Mouse (Mus musculus): ENCODE measurements around the gene Atp6v1a.
A peak's percentile ranks its signal among the peaks of the same experiment; 100 is the strongest.

Atp6v1a gene

GRCm38 (mm10) chr16:44138377-44138978 is 1.0 kb downstream of the Atp6v1a start:
- no peak for DNase-seq (ENCODE audit: low read depth, low spot score)

GRCm38 (mm10) chr16:44136511-44137021 is 2.9 kb downstream of the Atp6v1a start:
- DNase-seq (ENCODE audit: low read depth, low spot score), result no peak

- no peak for DNase-seq (ENCODE audit: low read depth, low spot score)
These were observed 6.3 kb downstream of the Atp6v1a start for GRCm38 (mm10) chr16:44133187-44133586.

DNA sequence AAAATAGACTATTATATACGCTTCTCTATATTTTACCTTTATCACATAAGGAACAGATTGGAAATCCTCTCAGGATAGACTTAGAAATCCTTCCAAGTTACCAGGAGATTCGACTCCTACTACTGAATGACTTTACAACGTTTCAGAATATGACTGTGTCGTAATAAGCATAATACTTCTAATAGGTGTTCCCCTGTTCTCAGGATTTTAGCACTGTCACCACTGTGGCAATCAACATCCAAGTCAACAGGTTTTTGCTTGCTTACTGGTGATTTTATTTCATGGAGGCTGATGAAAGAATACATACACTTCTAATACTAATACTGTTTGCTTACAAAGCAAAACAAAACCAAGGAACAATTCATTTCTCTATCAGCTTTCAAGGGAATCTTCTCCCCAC is 7.2 kb downstream of the Atp6v1a start:
- DNase-seq (ENCODE audit: low read depth, low spot score), result no peak

GRCm38 (mm10) chr16:44126437-44126836 is 13.1 kb downstream of the Atp6v1a start:
- no peak for DNase-seq (ENCODE audit: low read depth, low spot score)

- no peak for DNase-seq (ENCODE audit: low read depth, low spot score)
These were observed 14.1 kb downstream of the Atp6v1a start for GRCm38 (mm10) chr16:44125436-44125835.

DNA sequence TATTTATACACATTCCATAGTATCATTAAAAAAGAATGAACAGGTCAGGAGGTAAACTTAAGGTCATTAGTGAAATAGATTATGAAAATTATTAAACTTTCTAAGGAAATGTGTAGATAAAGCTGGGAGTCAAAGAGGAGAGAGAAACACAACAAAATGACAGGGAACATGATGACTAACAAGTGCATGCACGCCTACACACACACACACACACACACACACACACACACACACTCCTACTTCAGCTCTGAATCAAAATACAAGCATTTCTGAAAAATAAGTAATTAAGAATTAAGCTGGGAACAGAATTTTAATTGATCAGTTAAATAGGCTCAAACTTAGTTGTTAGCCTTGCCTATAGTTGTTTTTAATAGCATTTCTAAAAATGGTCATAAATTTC is 14.8 kb downstream of the Atp6v1a start:
- no peak for DNase-seq (ENCODE audit: low read depth, low spot score)

GRCm38 (mm10) chr16:44123786-44124185 is 15.7 kb downstream of the Atp6v1a start:
- DNase-seq (ENCODE audit: low read depth, low spot score), result no peak

DNA sequence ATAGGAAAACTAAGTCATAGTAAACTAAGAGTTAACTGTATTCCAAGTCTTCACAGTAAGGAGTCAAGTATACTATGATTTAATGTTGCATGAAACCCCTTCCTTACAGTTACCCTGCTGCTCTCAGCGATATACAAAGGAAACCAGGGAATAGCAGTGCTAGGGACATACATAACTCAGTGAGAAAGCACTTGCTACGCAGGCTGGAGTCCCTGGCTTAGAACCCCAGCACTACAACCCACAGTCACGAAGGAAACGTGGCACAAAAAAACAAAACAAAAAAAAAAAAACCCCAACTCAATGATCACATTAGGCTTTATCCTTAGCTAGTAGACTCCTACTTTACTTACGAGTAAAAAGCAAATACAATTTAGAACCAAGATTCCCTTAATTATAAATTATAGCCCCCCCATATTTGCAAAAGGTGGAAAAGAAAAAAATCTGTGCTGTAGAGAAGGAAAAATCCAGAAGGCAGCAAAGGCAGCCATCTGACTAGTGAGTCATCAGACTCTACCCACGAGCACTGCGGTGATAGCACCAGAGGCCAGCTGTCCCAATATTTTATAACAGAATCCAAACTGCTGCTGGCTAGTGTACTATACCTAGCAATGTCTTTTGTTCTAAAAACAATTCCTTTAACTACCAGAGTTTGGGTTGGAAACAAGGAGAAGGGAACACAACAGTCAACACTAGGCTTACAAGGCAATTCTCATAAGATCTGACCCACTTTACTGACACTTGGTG is 16.4 kb downstream of the Atp6v1a start:
- DNase-seq (ENCODE audit: low read depth, low spot score), result no peak

DNA sequence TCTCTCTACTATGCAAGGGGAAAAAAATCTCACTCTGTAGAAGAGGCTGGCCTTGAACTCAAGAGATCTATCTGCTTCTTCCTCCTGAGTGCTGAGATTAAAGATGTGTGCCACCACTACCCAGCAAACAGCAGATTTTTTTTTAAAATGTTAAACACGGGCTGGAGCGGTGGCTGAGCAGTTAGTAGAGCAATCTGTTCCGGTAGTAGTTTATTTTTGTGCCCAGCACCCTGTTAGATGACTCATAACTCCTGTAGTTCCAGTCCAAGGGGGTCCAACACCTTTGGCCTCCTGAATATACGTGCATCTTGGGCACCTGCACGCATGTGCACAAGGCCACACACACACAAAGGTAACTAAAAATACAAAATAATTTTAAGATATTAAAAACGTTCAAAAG is 16.9 kb downstream of the Atp6v1a start:
- no peak for DNase-seq (ENCODE audit: low read depth, low spot score)

DNA sequence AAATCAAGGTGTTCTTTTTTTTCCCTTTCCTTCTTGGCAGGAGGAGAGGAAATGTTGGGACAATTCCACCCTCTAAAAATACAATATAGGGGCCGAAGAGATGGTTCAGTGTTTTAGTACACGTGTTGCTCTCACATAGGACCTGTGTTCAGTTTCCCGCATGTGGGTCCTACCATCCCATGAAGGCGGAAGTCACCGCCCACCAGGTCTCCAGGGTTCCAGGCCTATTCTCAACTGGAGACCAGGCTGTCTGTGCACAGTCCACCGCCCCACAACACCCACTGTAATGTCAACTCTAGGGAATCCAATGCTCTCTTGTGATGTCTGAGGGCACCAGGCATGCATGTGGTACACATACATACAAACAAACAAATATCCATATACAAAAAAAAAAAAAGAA is 17.4 kb downstream of the Atp6v1a start:
- DNase-seq (ENCODE audit: low read depth, low spot score), result no peak

GRCm38 (mm10) chr16:44119753-44120501 is 19.6 kb downstream of the Atp6v1a start:
- no peak for DNase-seq (ENCODE audit: low read depth, low spot score)

- no peak for DNase-seq (ENCODE audit: low read depth, low spot score)
These were observed 30.5 kb downstream of the Atp6v1a start for GRCm38 (mm10) chr16:44109002-44109401.

- DNase-seq (ENCODE audit: low read depth, low spot score), result no peak
These were observed 34.3 kb downstream of the Atp6v1a start for GRCm38 (mm10) chr16:44105211-44105610.

- no peak for DNase-seq (ENCODE audit: low read depth, low spot score)
These were observed 35.4 kb downstream of the Atp6v1a start for GRCm38 (mm10) chr16:44103806-44104766.

DNA sequence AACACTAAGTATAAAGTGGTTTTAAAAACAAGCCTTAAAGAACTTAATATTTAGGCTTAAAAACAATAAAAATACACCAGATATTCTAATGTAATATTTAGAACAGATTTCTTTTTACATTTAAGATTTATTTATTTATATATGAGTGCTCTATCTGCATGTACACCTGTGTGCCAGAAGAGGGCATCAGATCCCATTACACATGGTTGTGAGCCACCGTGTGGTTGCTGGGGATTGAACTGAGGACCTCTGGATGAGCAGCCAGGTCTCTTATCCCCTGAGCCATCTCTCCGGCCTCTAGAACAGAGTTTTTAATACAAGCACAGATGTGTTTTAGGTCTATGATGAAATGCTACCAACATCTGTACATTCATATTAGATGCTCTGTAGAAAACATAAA is 36.6 kb downstream of the Atp6v1a start:
- DNase-seq (ENCODE audit: low read depth, low spot score), result no peak

DNA sequence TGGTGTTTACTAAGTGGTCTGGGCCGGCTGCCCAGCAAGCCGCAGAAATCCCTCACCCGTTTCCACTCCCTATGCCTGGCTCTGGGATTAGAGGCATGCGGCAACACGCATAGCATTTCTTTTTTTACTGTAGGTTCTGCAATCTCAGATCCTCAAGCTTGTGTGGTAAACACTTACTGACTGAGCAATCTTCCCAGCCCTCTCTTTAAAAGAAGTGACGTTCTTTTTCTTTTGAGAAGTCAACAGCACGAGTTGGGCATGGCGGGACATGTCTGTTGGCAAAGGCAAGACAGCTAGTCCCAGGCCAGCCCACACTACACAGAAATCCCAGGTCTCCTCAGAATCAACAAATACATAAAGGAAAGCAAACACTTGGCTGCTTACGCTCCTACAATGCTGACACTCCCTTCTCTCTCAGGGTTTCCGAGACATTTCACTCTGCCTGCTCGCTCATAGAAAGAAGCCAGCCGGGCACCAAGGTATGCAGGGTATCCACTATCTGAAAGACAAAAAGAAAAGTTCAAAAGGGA is 38.3 kb downstream of the Atp6v1a start:
- no peak for DNase-seq (ENCODE audit: low read depth, low spot score)

GRCm38 (mm10) chr16:44099377-44099776 is 40.1 kb downstream of the Atp6v1a start:
- DNase-seq (ENCODE audit: low read depth, low spot score), result no peak

- no peak for DNase-seq (ENCODE audit: low read depth, low spot score)
These were observed 51.9 kb downstream of the Atp6v1a start for GRCm38 (mm10) chr16:44087650-44088049.

- peak; percentile 76 for DNase-seq (ENCODE audit: low read depth, low spot score)
These were observed 76.2 kb downstream of the Atp6v1a start, which contains the start of gene Gramd1c for GRCm38 (mm10) chr16:44063025-44063894. Gramd1c (minus strand) TSS chr16:44063345.
